Mouse (Mus musculus): ENCODE data around the gene Gabra2.

Gene Gabra2

DNA sequence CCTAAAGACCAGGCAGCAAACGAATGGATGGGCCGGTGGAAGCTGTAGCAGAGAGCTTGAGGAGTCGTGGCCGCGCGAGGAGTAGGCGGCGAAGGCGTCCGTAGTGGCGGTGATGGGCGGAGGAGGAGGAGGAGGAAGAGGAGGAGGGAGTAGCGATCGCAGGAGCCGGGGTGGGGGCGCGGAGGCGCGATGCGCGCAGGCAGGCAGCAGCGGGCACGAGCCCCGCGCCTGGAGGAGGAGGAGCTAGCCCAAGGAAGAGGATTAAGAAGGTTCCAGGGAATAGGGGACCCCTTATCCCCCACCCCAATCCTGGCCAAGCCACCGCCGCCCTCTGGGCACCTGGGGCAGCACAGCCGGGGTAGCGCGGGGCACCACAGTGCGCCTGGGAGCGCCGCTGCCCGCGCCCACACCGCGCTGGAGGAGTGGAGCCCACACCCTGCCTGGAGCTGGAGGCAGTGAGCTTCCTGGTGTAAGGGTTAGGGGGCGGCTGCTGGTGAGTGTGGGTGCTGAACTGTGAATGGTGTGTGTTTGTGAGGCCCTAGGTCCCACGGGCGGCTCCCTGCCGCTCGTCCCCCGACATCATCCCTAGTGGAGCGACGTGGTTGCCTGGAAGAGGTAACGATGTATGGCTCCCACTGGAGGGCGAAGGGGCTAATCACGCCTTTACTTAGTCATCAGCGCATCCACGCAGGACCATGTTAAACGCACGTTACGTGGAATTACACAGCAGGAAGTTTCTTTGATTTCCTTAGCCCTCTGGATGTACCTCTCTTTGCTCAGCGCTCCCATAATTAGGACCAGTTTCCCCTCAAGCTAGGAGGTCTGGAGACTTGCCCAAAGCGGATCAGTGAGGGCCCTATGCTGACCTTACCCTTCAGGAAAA lies at the start of gene Gabra2:
Gene Gabra2 (minus strand): TSS at position 125 of the 883 bp plus-strand sequence.
- DNase-seq (ENCODE audit: extremely low read depth, insufficient read length, low spot score), result no peak

DNA sequence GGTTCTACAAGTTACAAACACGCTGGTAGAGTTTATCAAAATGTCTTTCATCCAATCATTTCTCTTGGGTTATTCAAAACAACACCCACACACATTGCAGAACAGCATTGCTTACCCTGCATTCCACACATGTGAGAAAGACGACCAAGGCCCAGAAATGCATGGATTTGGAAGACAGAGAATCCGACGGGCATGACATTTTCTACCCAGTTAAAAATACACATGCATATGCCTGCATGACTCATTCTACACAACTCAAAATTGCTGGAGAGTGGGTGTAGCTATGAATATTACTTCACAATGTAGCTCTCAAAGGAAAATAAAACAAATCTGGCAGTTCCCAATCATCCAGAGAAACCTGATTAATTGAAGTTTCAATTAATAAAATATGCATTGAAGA lies 41.0 kb upstream of the Gabra2 start:
- no peak for DNase-seq (ENCODE audit: extremely low read depth, insufficient read length, low spot score)

DNA sequence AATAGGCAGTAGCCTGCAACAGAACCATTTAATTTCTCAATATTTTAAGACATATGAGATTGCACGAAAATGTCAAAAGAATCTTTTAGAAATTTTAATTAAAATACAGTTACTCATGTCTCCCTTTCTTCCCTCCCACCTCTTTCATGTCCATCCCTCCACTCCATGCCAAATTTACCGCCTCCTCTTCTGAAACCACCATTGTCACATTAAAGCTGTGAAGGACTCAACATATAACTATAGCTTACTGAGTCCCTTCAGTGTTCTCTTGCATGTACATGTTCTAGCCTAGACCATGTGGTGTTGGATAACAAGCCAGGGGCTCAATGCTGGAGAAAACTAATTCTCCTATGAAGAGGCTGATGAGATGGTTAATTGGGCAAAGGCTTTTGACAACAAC lies 40.2 kb upstream of the Gabra2 start:
- no peak for DNase-seq (ENCODE audit: extremely low read depth, insufficient read length, low spot score)

DNA sequence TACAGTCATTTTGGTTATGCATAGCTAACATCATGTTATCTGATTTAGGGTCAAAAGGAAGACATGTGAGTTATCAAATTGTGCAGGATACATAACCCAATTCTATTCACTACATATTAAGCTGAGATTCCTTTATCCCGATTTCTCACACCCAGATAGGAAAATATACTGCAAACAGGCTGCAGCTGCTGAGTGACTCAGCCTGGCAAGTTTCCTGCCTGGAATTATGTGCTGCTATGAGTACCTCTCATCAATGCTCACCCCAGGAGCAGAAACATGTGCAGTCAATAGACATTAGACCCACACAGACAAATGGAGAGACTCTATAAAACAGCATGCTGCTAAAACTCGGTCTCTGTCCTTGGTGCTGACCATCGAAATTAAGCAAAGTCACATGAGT lies 32.1 kb upstream of the Gabra2 start:
- no peak for DNase-seq (ENCODE audit: extremely low read depth, insufficient read length, low spot score)

DNA sequence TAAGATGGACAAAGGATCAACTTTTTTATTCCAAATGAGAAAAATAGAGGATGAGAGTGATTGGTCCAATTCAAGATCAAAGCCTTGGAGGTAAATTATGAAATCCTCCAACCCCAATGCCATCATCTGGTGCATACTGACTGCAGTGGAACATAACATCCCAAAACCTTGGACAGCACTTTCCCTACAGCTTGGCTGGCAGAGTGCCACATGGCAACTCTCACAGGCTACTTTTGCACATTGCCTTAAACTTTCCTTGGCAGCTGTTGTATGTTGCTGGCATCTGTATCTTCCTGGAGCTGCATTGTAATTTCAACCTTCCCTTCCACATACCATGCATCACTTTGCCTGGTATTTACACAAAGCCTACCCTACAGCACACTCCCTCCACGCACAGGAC lies 19.6 kb upstream of the Gabra2 start:
- no peak for DNase-seq (ENCODE audit: extremely low read depth, insufficient read length, low spot score)

DNA sequence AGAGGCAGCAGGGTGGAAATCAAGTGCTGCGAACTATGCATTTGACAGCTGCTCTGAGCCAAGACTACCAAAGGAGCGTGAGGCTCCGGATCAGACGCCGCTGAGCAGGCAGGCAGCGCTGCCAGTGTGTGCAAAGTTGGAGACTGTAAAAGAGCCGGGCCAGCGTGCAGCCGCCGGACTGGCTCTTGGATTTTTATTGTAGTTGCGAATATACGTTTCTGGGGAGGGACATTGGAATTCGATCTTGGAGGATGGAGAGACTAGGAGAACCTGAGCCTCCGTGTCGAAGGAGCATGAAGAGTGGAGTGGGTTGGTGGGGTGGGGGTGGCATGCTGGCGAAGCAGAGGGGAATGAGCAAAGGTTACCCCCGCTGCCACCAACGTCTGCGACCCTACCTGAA lies 469 bp downstream of the Gabra2 start:
- DNase-seq (ENCODE audit: extremely low read depth, insufficient read length, low spot score), result no peak

DNA sequence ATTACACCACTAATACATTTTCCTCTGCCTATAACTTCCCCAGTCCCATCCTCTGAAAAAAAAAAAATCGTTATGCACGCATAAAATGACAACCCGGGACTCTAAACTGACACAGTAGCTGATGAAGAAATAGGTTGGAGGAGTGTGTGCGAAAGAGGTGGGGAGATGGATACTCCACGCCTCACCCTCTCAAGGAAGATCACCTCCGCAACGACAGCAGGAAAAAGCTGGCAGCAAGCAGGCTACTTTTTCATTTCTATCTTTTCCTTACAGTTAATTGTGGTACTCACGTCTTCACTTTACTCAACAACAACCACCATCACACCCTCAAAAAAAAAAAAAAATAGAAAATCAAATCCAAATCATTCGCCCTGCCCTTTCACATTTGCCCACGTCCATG lies 873 bp downstream of the Gabra2 start:
- no peak for DNase-seq (ENCODE audit: extremely low read depth, insufficient read length, low spot score)

DNA sequence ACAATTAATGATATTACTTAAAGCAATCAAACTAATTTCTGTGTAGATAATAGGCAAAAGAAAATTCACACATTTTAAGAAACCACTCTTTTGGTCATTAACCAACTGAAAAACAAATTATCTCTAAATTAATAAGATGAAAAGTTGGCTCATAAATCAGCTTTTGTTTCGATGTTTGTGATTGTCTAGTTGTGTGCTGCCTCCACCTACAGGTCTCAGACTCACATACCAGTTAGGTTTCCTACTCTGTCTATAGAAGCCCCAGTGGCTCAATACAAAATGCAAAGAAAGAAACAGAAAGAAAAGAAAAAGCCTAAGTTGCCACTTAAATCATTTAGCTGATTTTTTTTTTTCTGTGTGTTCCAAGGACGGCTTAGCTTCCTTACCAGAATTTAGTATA lies 1.8 kb downstream of the Gabra2 start:
- DNase-seq (ENCODE audit: extremely low read depth, insufficient read length, low spot score), result no peak

DNA sequence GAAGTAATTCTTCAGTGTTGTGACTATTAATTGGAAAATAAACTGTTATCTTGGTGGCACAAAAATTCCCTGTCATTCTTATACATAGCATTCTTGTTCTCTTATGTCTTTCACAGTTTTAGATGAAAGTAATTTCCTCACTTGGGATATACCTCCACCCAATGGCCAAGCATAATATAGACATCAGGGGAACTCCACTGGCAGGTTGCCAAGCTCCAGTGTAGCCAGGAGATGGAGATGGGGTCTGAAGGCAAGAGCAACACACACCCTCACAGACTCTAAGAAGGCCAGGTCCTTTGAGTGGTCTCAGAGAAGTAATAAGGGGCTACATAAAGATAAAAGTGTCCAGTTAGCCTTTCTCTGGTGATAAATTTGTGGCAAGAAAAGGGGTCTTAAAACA lies 3.2 kb downstream of the Gabra2 start:
- DNase-seq (ENCODE audit: extremely low read depth, insufficient read length, low spot score), result no peak

DNA sequence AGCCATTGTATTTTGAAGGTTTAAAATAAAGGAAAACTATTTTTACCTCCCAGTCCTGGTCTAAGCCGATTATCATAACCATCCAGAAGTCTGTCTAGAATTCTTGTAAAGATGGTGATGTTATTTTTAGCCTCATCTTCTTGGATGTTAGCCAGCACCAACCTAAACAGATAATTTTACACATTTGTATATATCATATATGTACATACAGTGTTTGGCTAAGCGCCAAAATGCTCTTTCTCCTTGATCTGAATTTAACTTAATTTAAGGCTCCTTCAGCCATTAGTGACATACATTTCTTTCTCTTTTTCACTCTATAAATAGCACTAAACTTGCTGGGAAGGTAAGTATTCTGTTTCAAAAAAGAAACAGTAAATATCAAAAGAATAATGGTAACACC lies 3.7 kb downstream of the Gabra2 start:
- DNase-seq (ENCODE audit: extremely low read depth, insufficient read length, low spot score), result no peak

DNA sequence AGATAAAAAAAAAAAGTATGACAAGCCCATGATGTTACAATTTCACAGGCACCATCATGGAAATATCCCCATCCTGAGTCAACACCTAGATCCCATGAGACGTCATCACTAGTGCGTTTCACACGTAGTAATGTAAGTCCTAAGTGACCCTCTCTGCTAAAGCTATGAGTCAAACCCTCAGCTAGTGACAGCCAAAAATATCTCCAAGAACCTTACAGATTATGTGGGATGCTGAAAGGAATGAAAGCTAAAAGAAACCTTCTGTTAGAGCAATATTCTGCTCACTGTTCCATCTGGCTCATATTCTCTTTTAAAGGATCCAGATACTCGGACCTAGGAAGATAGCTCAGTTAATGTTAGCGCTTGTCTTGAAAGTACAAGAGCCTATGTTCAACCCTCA lies 16.8 kb downstream of the Gabra2 start:
- no peak for DNase-seq (ENCODE audit: extremely low read depth, insufficient read length, low spot score)

DNA sequence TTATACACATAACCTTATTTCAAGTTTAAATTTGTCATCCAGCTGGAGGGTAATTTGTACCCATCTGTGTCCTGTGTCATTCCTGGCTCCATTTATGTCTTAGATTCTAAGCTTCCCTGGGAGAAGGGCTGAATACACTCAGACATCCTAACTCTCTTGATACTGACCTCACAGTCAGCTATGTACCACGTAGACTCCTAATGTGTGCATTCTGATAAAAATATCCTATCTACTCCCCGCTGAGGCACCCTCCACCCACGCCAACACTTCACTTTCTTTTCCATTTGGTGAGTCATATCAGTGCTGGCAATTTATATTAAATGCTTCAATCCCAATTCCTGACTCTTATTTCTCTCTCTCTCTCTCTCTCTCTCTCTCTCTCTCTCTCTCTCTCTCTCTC lies 34.0 kb downstream of the Gabra2 start:
- DNase-seq (ENCODE audit: extremely low read depth, insufficient read length, low spot score), result no peak

DNA sequence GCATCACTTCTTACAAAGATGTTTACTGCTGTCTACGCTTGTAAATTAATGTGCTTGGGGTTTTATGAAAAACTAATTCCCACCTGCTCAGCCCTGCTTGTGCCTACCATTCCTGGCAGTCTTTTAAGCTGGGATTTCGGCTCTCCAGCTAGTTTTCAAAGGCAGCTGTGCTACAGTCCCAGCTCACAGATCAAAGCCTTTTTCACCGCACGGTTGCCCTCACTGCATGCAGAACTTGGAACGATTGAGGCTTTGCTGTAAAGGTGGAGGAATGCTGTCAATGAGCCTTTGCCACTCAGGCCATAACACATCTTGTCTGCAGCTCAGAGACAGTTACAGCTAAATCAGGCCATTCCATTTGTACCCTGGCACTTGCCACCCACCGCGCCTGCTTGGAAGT lies 37.6 kb downstream of the Gabra2 start:
- no peak for DNase-seq (ENCODE audit: extremely low read depth, insufficient read length, low spot score)

DNA sequence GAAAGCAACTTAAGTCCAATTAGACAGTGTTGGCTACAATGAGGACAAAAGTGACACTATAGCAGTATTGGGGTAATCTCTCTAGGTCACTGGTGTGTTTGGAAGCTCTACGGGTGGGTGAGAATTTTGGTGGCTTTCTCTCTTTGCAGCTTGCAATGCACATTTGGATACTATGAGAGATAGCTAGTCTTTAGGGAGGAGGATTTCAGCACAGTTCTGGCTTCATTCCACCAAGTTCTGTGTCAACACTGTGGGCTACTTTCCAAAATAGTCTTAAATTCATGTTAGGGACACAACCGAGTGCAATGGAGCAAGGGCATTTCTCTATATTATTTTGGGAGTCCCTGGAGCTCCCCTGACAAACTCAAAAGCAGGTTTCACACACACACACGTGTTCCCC lies 58.3 kb downstream of the Gabra2 start:
- no peak for DNase-seq (ENCODE audit: extremely low read depth, insufficient read length, low spot score)

DNA sequence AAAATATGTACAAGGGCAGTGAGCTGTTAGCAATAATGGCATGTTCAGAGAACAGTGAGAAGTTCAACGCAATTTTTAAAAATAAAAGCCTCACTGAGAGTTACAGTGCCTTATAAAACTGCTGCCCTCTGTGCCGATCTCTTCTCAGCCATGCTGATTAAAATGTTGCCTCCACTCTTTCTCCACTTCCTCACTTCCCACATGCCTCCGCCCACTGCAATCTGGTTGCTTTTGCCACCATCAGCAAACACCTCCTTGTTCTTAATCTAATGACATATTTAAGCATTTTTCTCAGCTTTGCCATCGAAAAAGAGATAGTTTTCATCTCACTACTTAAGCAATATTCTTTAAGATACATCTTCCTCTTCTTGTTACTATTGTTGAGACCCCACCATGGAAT lies 69.7 kb downstream of the Gabra2 start:
- DNase-seq (ENCODE audit: extremely low read depth, insufficient read length, low spot score), result no peak

DNA sequence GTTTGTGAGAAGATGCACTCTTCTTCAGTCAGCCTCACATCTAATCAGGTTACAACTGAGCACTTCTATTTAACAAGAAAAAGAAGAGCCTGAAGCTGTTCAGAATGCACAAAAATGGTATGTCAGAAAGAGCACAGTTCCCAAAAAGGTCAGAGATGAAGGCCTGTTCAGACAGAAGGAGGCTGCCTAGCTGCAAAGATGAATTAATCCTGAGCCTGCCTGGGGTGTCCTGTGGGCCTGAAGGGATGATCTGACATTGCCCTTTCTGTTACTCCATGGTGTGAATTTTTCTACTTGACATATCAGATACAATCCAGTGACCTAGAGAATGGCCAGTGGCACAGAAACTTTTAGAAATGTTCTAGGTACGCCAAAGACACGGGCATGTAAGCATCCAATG lies 83.9 kb downstream of the Gabra2 start:
- no peak for DNase-seq (ENCODE audit: extremely low read depth, insufficient read length, low spot score)

DNA sequence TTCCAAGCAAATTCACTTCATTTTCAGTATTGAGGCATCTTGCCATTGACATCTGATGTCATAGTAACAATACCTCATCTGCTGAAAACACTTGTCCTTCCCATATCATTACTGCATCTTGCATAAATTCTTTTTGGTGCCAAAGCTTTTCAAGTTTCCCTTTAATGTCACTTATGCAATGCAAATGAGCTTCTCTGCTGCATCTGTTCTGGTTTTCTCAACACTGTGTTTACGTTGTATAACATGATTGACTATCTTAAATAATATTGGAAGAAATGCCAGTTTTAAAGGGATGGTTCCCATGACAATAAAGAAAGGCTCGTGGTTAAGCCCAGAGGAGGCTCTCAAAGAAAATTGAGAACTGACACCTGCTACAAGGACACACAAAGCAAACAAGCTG lies 84.4 kb downstream of the Gabra2 start:
- no peak for DNase-seq (ENCODE audit: extremely low read depth, insufficient read length, low spot score)

DNA sequence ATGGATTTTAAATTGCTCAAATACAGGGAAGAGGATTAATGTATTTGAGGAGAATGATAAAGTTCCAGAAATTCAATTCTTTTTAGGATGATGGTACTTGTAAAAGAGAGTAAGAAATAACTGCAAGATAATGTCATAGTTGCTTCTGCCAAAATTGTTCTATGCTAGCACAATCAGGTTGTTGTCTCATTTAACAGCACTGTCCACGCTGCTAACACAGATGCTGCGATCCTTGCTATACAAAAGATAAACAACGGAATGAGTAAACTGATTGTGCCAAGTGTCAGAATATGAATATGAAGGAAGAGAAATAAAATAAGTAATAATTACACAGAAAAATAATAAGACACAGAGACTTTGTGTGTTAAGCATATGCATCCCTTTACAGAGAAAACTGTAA lies 84.9 kb downstream of the Gabra2 start:
- DNase-seq (ENCODE audit: extremely low read depth, insufficient read length, low spot score), result no peak

DNA sequence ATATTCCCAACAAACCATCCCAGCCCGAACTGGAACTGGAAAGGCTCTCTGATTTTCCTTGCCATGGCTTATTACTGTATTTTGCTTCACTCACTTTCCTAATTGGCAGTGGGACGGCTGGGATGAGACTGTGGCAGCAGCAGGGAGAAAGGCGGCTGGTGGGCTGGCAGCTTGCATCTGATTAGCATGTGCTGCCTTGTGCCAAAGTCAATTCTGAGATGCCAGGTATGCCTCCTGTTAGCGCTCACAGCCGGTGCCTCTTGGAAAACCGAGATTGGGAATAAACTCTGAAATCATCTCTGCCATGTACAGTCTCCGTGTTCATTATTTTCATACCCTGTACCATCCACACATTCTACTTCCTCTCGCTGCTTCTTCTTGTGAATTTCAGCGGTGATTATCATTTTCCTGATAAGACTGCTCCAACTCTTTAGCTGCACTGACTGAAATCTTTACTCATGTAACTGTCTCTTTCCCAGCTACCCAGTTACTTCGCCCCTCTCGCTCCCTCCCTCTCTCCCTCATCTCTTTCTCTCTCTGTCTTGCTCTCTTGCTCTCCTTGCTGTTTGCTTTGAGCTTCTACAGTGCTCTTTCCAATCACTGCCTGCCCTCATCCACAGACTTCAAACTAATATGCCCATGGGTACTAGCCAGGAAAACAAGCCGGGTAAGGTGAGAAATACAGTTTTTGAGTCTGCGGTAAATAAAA lies 99.9 kb downstream of the Gabra2 start:
- no peak for DNase-seq (ENCODE audit: extremely low read depth, insufficient read length, low spot score)

DNA sequence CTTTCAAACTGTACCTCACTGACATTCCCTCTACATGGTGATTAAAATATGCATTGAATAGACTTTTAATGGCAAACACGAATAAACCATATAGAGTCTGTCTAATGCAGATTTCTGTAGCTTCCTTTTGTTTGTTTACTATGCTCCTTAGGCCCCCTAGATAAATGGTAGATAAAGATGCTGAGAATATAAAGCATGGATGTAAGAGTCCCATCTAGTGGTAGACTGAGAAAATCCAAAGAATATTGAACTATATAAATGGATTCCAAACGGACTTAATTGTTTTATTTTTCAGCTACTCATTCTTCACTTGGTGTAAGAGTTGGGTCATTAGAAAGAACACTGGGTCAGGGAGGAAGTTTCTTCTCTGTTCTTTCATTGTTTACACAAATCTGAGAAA lies 102.4 kb downstream of the Gabra2 start:
- DNase-seq (ENCODE audit: extremely low read depth, insufficient read length, low spot score), result no peak

DNA sequence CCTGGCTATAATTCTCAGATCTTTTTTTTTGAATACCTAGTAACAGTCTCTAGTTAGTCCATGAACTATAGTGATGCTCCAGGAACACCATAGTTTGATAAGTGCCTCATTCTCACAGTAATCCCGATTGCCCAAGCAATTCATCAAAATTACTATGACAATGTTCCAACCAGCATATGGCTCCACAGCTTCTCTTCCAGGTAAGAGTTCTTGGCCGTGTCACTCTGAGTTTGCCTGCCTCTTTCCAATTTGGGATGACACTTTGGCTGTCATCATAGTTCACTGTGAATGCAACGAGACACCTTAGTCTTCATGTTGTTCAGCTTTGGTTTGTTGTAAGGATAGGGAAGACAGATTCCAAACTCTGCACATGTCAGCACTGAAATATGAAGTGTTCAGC lies 104.8 kb downstream of the Gabra2 start:
- no peak for DNase-seq (ENCODE audit: extremely low read depth, insufficient read length, low spot score)

All from 3134 (cell line).